ENCODE assay signal across 22 mouse cellular contexts in the genomic region with DNA sequence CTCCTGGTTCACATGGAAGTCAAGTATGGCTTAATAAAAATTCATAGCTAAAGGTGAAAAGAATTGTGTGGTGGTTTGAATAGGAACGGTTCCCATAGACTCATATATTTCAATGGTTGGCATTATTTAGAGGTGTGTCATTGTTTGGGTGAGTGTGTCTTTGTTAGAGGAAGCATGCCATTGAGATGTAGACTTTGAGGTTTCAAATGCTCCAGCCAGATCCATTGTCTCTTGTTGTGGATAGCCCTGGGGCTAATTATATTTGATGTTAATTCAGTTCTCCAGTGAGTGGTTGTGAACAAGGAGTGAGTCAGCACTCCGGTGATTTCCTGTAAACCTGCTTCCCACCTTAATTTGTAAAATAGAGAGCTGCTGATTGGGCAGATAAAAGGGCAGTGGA.
"Had no signal": no experiment of that assay in that cellular context is flagged by ENCODE, and none has a peak within 500 bp of the region (broad histone marks: within the 10 kb centered on the region; RNA-seq: fewer than 3 reads in every experiment).

No protein-coding gene starts in this region.

- H3K4me1 ChIP-seq: limb, embryonic 10.5 days; limb, embryonic 13.5 days; liver, embryonic 12.5 days; liver, embryonic 15.5 days; lung, embryonic 15.5 days; megakaryocyte, embryonic 14.5 days; midbrain, embryonic 10.5 days; midbrain, embryonic 13.5 days; neural tube, embryonic 13.5 days; stomach, embryonic 15.5 days had no signal

- H3K27ac ChIP-seq: limb, embryonic 10.5 days; limb, embryonic 13.5 days; liver, embryonic 12.5 days; liver, embryonic 15.5 days; lung, embryonic 15.5 days; midbrain, embryonic 10.5 days; midbrain, embryonic 13.5 days; neural tube, embryonic 13.5 days; stomach, embryonic 15.5 days had no signal

- ATAC-seq: liver, embryonic 12.5 days; midbrain, embryonic 13.5 days; midbrain, embryonic 16.5 days had no signal

- DNase-seq: kidney, postnatal 14 days; kidney, postnatal 4 days; liver; lung, adult 18-20 months; lung, postnatal 10 days; lung, postnatal 36 days; retina, postnatal 1 day; right cerebral cortex, postnatal 25 days; spleen, adult 18-20 months; thymus, postnatal 36 days had no signal

- H3K36me3 ChIP-seq: limb, embryonic 10.5 days; limb, embryonic 13.5 days; liver, embryonic 12.5 days; liver, embryonic 15.5 days; lung, embryonic 15.5 days; midbrain, embryonic 10.5 days; midbrain, embryonic 13.5 days; neural tube, embryonic 13.5 days; stomach, embryonic 15.5 days had no signal

- H3K9ac ChIP-seq: limb, embryonic 13.5 days; liver, embryonic 12.5 days; liver, embryonic 15.5 days; lung, embryonic 15.5 days; midbrain, embryonic 13.5 days; neural tube, embryonic 13.5 days; stomach, embryonic 15.5 days had no signal

- H3K27me3 ChIP-seq: limb, embryonic 13.5 days; liver, embryonic 12.5 days; liver, embryonic 15.5 days; lung, embryonic 15.5 days; megakaryocyte, embryonic 14.5 days; midbrain, embryonic 13.5 days; neural tube, embryonic 13.5 days; stomach, embryonic 15.5 days had no signal

- H3K4me3 ChIP-seq: limb, embryonic 10.5 days; limb, embryonic 13.5 days; liver, embryonic 12.5 days; liver, embryonic 15.5 days; lung, embryonic 15.5 days; megakaryocyte, embryonic 14.5 days; midbrain, embryonic 10.5 days; midbrain, embryonic 13.5 days; myocyte; neural tube, embryonic 13.5 days; stomach, embryonic 15.5 days had no signal

- H3K9me3 ChIP-seq: limb, embryonic 10.5 days; limb, embryonic 13.5 days; liver, embryonic 12.5 days; liver, embryonic 15.5 days; lung, embryonic 15.5 days; midbrain, embryonic 10.5 days; midbrain, embryonic 13.5 days; neural tube, embryonic 13.5 days; stomach, embryonic 15.5 days had no signal
